Mouse (Mus musculus) myocyte (in vitro differentiated cells): ENCODE measurements around the gene Nedd9.

ENCODE experiments used
- E2F4 ChIP-seq: IDR thresholded peaks from one replicate; pipeline ENCODE4 v1.6.1; 2011; ENCODE audit warnings: mild to moderate bottlenecking, control low read depth, moderate library complexity; ENCODE audit not compliant: insufficient read depth
- MAX ChIP-seq: IDR thresholded peaks from one replicate; pipeline ENCODE4 v1.6.1; 2011; ENCODE audit warnings: low read depth, mild to moderate bottlenecking, control low read depth
- POLR2A ChIP-seq: IDR thresholded peaks from one replicate; pipeline ENCODE4 v1.6.1; 2011; ENCODE audit warnings: low read depth, mild to moderate bottlenecking, control low read depth, moderate library complexity; ENCODE audit not compliant: insufficient read length
- REST ChIP-seq: IDR thresholded peaks from one replicate; pipeline ENCODE4 v1.6.1; 2011; ENCODE audit warnings: mild to moderate bottlenecking, control low read depth, moderate library complexity; ENCODE audit not compliant: insufficient read depth, insufficient read length
- TCF12 ChIP-seq: IDR thresholded peaks from one replicate; pipeline ENCODE4 v1.6.1; 2011; ENCODE audit warnings: mild to moderate bottlenecking, control low read depth; ENCODE audit not compliant: poor library complexity, insufficient read depth, severe bottlenecking
- USF1 ChIP-seq: IDR thresholded peaks from one replicate; pipeline ENCODE4 v1.6.1; 2011; ENCODE audit warnings: low read depth, mild to moderate bottlenecking, control low read depth, moderate library complexity

GRCm38 (mm10) chr13:41410191-41411074, 76.7 kb downstream of the Nedd9 start:
- no peak for TF ChIP-seq POLR2A
- TF ChIP-seq USF1 = no peak
- TF ChIP-seq E2F4 = no peak
- no peak for TF ChIP-seq REST
- no peak for TF ChIP-seq TCF12
- no peak for TF ChIP-seq MAX
